Mouse (Mus musculus): Measurements from ENCODE around the gene Slc25a38. TPM values are rescaled to one million over a fixed set of nuclear protein-coding genes. Genes with fewer than 3 reads are reported as not detected.
A peak's percentile ranks its signal among the peaks of the same experiment; 100 is the strongest.
"Not testable (repeated sequence)": the region's sequence is repeated elsewhere in the genome, so short reads cannot be mapped to it uniquely, and the experiment has no call there.

The Slc25a38 gene
- polyA plus RNA-seq, 1 experiment from 2014 or later: 33.2 TPM

- not testable (repeated sequence) for H3K9ac ChIP-seq (replicated peaks; ENCODE audit: low read length); H3K9me3 ChIP-seq (replicated peaks; ENCODE audit: control insufficient read depth, low read length); H3K27ac ChIP-seq (replicated peaks; ENCODE audit: low read depth, low read length); H3K4me1 ChIP-seq (ENCODE audit: control insufficient read depth, insufficient read depth, low read length); H3K27me3 ChIP-seq (ENCODE audit: control insufficient read depth, insufficient read depth, low read length); H3K36me3 ChIP-seq (replicated peaks; ENCODE audit: control insufficient read depth, insufficient read depth, low read depth, low read length); ATAC-seq (replicated peaks; ENCODE audit: insufficient number of reproducible peaks, low FRiP score, low TSS enrichment, low read depth); DNase-seq (ENCODE audit: low spot score); H3K4me3 ChIP-seq (ENCODE audit: low read depth, low read length); H3K4me2 ChIP-seq (ENCODE audit: low read depth, low read length)
- WGBS: 91% methylated on average over 12 of the region's 12 CpGs
Observed at GRCm38 (mm10) chr9:120108953-120109352, 1.2 kb upstream of the Slc25a38 start.

GRCm38 (mm10) chr9:120111156-120111945, 1.2 kb downstream of the Slc25a38 start:
- Histone ChIP-seq H3K9ac (replicated peaks; ENCODE audit: low read length) (peak overlapping the region; percentile 2; the same call in 1 of the 2 replicates), H3K4me2 (ENCODE audit: low read depth, low read length) (peak overlapping the region; percentile 62), H3K4me3 (ENCODE audit: low read depth, low read length) (peak overlapping the region; percentile 76), H3K36me3 (replicated peaks; ENCODE audit: control insufficient read depth, insufficient read depth, low read depth, low read length) (no peaks in the 10 kb centered on the region), H3K9me3 (replicated peaks; ENCODE audit: control insufficient read depth, low read length) (no peaks in the 10 kb centered on the region), H3K4me1 (ENCODE audit: control insufficient read depth, insufficient read depth, low read length) (no peaks in the 10 kb centered on the region), H3K27ac (replicated peaks; ENCODE audit: low read depth, low read length) (no peak overlapping the region), H3K27me3 (ENCODE audit: control insufficient read depth, insufficient read depth, low read length) (no peaks in the 10 kb centered on the region)
- ATAC-seq (replicated peaks; ENCODE audit: insufficient number of reproducible peaks, low FRiP score, low TSS enrichment, low read depth): no peak
- 79% methylated on average over 15 of the region's 15 CpGs for whole genome bisulfite sequencing
- no peak for DNase-seq (ENCODE audit: low spot score)

GRCm38 (mm10) chr9:120112472-120112871, 2.3 kb downstream of the Slc25a38 start:
- H3K4me2 ChIP-seq (ENCODE audit: low read depth, low read length): no peak overlapping the region
- no peaks in the 10 kb centered on the region for H3K4me1 ChIP-seq (ENCODE audit: control insufficient read depth, insufficient read depth, low read length)
- no peaks in the 10 kb centered on the region for H3K36me3 ChIP-seq (replicated peaks; ENCODE audit: control insufficient read depth, insufficient read depth, low read depth, low read length)
- no peak for DNase-seq (ENCODE audit: low spot score)
- H3K4me3 ChIP-seq (ENCODE audit: low read depth, low read length): no peak overlapping the region
- ATAC-seq (replicated peaks; ENCODE audit: insufficient number of reproducible peaks, low FRiP score, low TSS enrichment, low read depth): no peak
- no peaks in the 10 kb centered on the region for H3K27me3 ChIP-seq (ENCODE audit: control insufficient read depth, insufficient read depth, low read length)
- WGBS: 91% methylated on average over 6 of the region's 6 CpGs
- H3K9ac ChIP-seq (replicated peaks; ENCODE audit: low read length): no peak overlapping the region
- H3K27ac ChIP-seq (replicated peaks; ENCODE audit: low read depth, low read length): no peak overlapping the region
- no peaks in the 10 kb centered on the region for H3K9me3 ChIP-seq (replicated peaks; ENCODE audit: control insufficient read depth, low read length)

- DNase-seq (ENCODE audit: low spot score) (no peak), ATAC-seq (replicated peaks; ENCODE audit: insufficient number of reproducible peaks, low FRiP score, low TSS enrichment, low read depth) (no peak)
- Histone ChIP-seq H3K4me3 (ENCODE audit: low read depth, low read length) (no peak overlapping the region), H3K9ac (replicated peaks; ENCODE audit: low read length) (no peak overlapping the region), H3K9me3 (replicated peaks; ENCODE audit: control insufficient read depth, low read length) (no peaks in the 10 kb centered on the region), H3K4me2 (ENCODE audit: low read depth, low read length) (no peak overlapping the region), H3K4me1 (ENCODE audit: control insufficient read depth, insufficient read depth, low read length) (no peaks in the 10 kb centered on the region), H3K27ac (replicated peaks; ENCODE audit: low read depth, low read length) (no peak overlapping the region), H3K36me3 (replicated peaks; ENCODE audit: control insufficient read depth, insufficient read depth, low read depth, low read length) (no peaks in the 10 kb centered on the region; the same call in 1 of the 2 replicates), H3K27me3 (ENCODE audit: control insufficient read depth, insufficient read depth, low read length) (no peaks in the 10 kb centered on the region)
- 95% methylated on average over 6 of the region's 7 CpGs for WGBS
Observed at GRCm38 (mm10) chr9:120113456-120113855, 3.3 kb downstream of the Slc25a38 start.

GRCm38 (mm10) chr9:120114051-120114788, 4.0 kb downstream of the Slc25a38 start:
- Histone ChIP-seq H3K9ac (replicated peaks; ENCODE audit: low read length) (no peak overlapping the region), H3K36me3 (replicated peaks; ENCODE audit: control insufficient read depth, insufficient read depth, low read depth, low read length) (no peaks in the 10 kb centered on the region; the same call in 1 of the 2 replicates), H3K27me3 (ENCODE audit: control insufficient read depth, insufficient read depth, low read length) (no peaks in the 10 kb centered on the region), H3K4me3 (ENCODE audit: low read depth, low read length) (no peak overlapping the region), H3K4me1 (ENCODE audit: control insufficient read depth, insufficient read depth, low read length) (no peaks in the 10 kb centered on the region), H3K4me2 (ENCODE audit: low read depth, low read length) (no peak overlapping the region), H3K9me3 (replicated peaks; ENCODE audit: control insufficient read depth, low read length) (no peaks in the 10 kb centered on the region), H3K27ac (replicated peaks; ENCODE audit: low read depth, low read length) (no peak overlapping the region)
- 92% methylated on average over 17 of the region's 17 CpGs for WGBS
- no peak for ATAC-seq (replicated peaks; ENCODE audit: insufficient number of reproducible peaks, low FRiP score, low TSS enrichment, low read depth)
- DNase-seq (ENCODE audit: low spot score): no peak

- Histone ChIP-seq H3K27ac (replicated peaks; ENCODE audit: low read depth, low read length) (no peak overlapping the region), H3K36me3 (replicated peaks; ENCODE audit: control insufficient read depth, insufficient read depth, low read depth, low read length) (no peaks in the 10 kb centered on the region; the same call in 1 of the 2 replicates), H3K4me2 (ENCODE audit: low read depth, low read length) (no peak overlapping the region), H3K9ac (replicated peaks; ENCODE audit: low read length) (no peak overlapping the region), H3K9me3 (replicated peaks; ENCODE audit: control insufficient read depth, low read length) (no peaks in the 10 kb centered on the region), H3K27me3 (ENCODE audit: control insufficient read depth, insufficient read depth, low read length) (no peaks in the 10 kb centered on the region), H3K4me3 (ENCODE audit: low read depth, low read length) (no peak overlapping the region), H3K4me1 (ENCODE audit: control insufficient read depth, insufficient read depth, low read length) (no peaks in the 10 kb centered on the region)
- ATAC-seq (replicated peaks; ENCODE audit: insufficient number of reproducible peaks, low FRiP score, low TSS enrichment, low read depth): no peak
- WGBS: 89% methylated on average over 2 of the region's 2 CpGs
- no peak for DNase-seq (ENCODE audit: low spot score)
Observed at GRCm38 (mm10) chr9:120114789-120115151, 4.6 kb downstream of the Slc25a38 start.

GRCm38 (mm10) chr9:120115580-120115979, 5.4 kb downstream of the Slc25a38 start:
- ATAC-seq (replicated peaks; ENCODE audit: insufficient number of reproducible peaks, low FRiP score, low TSS enrichment, low read depth) (no peak), DNase-seq (ENCODE audit: low spot score) (no peak)
- Histone ChIP-seq H3K9ac (replicated peaks; ENCODE audit: low read length) (0 out of 2 replicates have a peak overlapping the region, but pooled peaks have one; percentile 15), H3K9me3 (replicated peaks; ENCODE audit: control insufficient read depth, low read length) (no peaks in the 10 kb centered on the region), H3K27ac (replicated peaks; ENCODE audit: low read depth, low read length) (no peak overlapping the region), H3K4me2 (ENCODE audit: low read depth, low read length) (no peak overlapping the region), H3K4me1 (ENCODE audit: control insufficient read depth, insufficient read depth, low read length) (no peaks in the 10 kb centered on the region), H3K36me3 (replicated peaks; ENCODE audit: control insufficient read depth, insufficient read depth, low read depth, low read length) (no peaks in the 10 kb centered on the region; the same call in 1 of the 2 replicates), H3K27me3 (ENCODE audit: control insufficient read depth, insufficient read depth, low read length) (no peaks in the 10 kb centered on the region), H3K4me3 (ENCODE audit: low read depth, low read length) (no peak overlapping the region)
- 83% methylated on average over 5 of the region's 5 CpGs for WGBS

- Histone ChIP-seq H3K36me3 (replicated peaks; ENCODE audit: control insufficient read depth, insufficient read depth, low read depth, low read length) (no peaks in the 10 kb centered on the region; the same call in 1 of the 2 replicates), H3K4me2 (ENCODE audit: low read depth, low read length) (no peak overlapping the region), H3K4me3 (ENCODE audit: low read depth, low read length) (no peak overlapping the region), H3K27ac (replicated peaks; ENCODE audit: low read depth, low read length) (no peak overlapping the region), H3K9ac (replicated peaks; ENCODE audit: low read length) (no peak overlapping the region), H3K9me3 (replicated peaks; ENCODE audit: control insufficient read depth, low read length) (no peaks in the 10 kb centered on the region), H3K4me1 (ENCODE audit: control insufficient read depth, insufficient read depth, low read length) (no peaks in the 10 kb centered on the region), H3K27me3 (ENCODE audit: control insufficient read depth, insufficient read depth, low read length) (no peaks in the 10 kb centered on the region)
- no peak for ATAC-seq (replicated peaks; ENCODE audit: insufficient number of reproducible peaks, low FRiP score, low TSS enrichment, low read depth)
- DNase-seq (ENCODE audit: low spot score): no peak
- WGBS: 84% methylated on average over 8 of the region's 8 CpGs
Observed at GRCm38 (mm10) chr9:120116184-120116624, 6.0 kb downstream of the Slc25a38 start.
